Mouse (Mus musculus): ENCODE measurements around the gene Wdr4.

Gene Wdr4

DNA sequence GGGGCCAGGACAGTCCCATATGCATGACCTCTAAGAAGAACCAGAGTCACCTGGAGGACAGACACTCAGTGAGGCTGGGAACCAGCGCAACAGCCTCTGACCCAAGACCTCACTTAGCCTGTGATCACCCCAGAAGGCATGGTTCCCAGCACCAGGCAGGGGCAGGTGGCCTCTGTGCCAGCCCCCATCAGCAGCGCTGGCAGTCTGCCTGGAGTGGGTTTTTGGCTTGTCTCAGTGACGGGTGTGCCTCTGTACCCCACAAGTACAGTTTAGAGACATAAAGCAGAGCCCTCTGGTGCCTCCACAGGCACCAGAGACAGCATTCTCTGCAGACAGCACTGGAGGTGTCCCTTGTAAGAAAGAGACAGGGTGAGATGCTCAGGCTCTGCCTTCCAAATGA is 69.6 kb downstream of the Wdr4 start:
- ChIA-PET CTCF (interaction anchor here in 2 of 4 experiments (0.7 to 0.9 kb wide), 2 partner anchors 119 to 124 kb away, joined by 3 read pairs; no protein-coding TSS in a partner anchor), POLR2A (interaction anchor here in 1 of 4 experiments (0.6 to 1.3 kb wide), 3 partner anchors 13 to 1624 kb away, joined by 3 to 4 read pairs (median 4); no protein-coding TSS in a partner anchor)

DNA sequence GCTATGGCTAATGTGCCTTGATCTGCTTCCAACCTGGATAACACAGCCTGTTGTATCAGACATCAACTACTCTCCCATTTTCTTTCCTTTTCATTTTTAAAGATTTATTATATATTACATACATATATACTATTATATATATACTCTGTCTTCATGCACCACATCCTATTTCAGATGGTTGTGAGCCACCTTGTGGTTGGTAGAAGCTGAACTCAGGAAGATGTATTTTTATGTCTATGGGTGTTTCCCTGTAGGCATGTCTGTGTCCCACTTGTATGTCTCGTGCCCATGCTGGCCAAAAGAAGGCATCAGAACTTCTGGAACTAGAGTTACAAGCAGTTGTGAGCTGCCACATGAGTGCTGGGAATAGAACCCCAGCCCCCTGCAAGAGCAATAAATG is 71.3 kb downstream of the Wdr4 start:
- POLR2A ChIA-PET: interaction anchor here in 1 of 4 experiments (0.6 kb wide), 2 partner anchors 11 to 26 kb away, joined by 5 read pairs; no protein-coding TSS in a partner anchor
- CTCF ChIA-PET: no interaction called here

GRCm38 (mm10) chr17:31447766-31448165 is 72.0 kb downstream of the Wdr4 start:
- CTCF ChIA-PET: no interaction called here
- POLR2A ChIA-PET: no interaction called here

DNA sequence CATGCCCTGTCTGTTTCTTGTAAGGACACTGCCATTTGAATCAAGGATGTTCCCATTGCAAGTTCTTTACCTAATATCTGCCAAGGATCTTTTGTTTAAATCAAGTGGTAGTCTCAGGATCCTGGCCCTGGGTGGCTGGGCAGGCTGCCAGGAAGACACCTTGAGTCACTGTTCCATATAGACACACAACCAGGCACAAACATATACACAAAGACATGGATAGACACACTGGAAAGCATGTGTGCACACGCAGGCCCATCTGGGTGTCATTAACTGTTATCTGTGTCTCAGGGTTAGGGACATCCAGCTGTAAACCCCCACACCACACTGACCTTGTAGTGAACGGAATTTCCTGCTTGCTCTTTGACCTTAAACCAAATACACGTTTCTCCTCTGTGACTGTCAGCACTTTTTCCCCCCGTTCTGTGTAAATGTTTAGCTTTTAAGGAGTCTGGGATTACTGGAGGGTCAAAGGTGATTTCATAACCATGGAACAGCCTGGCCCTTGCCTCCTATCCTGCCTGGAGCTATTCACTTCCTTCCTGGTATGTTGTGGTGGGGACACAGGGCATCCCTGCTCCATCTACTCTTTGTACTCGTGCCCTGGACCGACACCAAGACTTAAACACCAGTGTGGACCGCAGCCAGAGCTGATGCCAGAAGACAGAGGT is 74.6 kb downstream of the Wdr4 start:
- ChIA-PET CTCF (interaction anchor here in 2 of 4 experiments (0.6 to 1.5 kb wide), 4 partner anchors 14 to 47 kb away, joined by 3 to 5 read pairs (median 4); no protein-coding TSS in a partner anchor), POLR2A (interaction anchor here in 3 of 4 experiments (0.6 to 1.5 kb wide), 6 partner anchors 10 to 137 kb away, joined by 3 to 4 read pairs (median 3); no protein-coding TSS in a partner anchor)
